Mouse (Mus musculus) thymus, adult 2 months (tissue): ENCODE measurements at regions not wholly inside any gene's neighbourhood (a gene's known extent, or its start where the extent isn't known, plus 50 kb on each side); places are given as distances from the start of the nearest gene placed in this dataset.

Experiments
- CTCF ChIP-seq: fragments of 200-500 bp; IDR thresholded peaks from 2 replicates; pipeline ENCODE4 v1.5.1; 2012; ENCODE audit warnings: mild to moderate bottlenecking, control low read depth, low read length, moderate library complexity, borderline replicate concordance; ENCODE audit not compliant: control insufficient read depth, poor library complexity, insufficient read depth; ENCODE audit errors: extremely low read depth
- POLR2A ChIP-seq: fragments of 200-500 bp; IDR thresholded peaks from 2 replicates; pipeline ENCODE4 v1.6.1; 2012; ENCODE audit warnings: mild to moderate bottlenecking, low read length, control low read depth, moderate library complexity; ENCODE audit not compliant: control insufficient read depth, poor library complexity, insufficient read depth; ENCODE audit errors: extremely low read depth

- TF ChIP-seq POLR2A (no peak), CTCF (no peak)
Measured at GRCm38 (mm10) chr3:102310243-102310642, 105.8 kb upstream of the Vangl1 start.
